14 mouse cellular contexts compared by ENCODE assay signal in the genomic region with DNA sequence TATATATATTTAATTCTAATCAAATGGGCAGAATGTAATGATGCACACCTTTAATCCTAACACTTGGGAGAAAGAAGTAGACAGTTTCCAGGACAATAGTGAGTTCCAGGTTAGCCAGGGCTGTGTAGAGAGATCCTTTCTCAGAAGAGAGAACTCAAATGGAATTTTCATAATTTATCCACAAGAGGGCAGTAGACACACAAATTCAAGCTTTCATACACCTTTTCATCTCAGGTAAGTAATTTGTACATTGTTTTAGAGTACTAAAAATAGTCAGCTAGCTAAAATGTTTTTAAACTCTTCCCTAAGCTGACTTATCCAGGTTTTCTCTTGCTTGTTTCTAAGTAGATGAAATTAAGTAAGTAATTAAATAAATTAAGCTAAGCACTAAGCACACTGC. TPM values are rescaled to one million over a fixed set of nuclear protein-coding genes. Genes with fewer than 3 reads are reported as not detected.
A peak's percentile ranks its signal among the peaks of the same experiment; 100 is the strongest.
DNase-seq lines count a peak whose midpoint lies in the region; ATAC-seq lines count a peak whose summit lies in the region.
"Had no signal": no experiment of that assay in that cellular context is flagged by ENCODE, and none has a peak within 500 bp of the region (broad histone marks: within the 10 kb centered on the region; RNA-seq: fewer than 3 reads in every experiment).

No protein-coding gene starts in this region.

- peak; percentile 36 for DNase-seq in kidney, adult 9 months
- DNase-seq in kidney, postnatal 25 days, result no peak
- peak; percentile 63 for DNase-seq in 3T3-L1 (ENCODE audit: low read depth, low spot score)
- no peak for DNase-seq in spleen, adult 18-20 months
- no peak for DNase-seq in testis, postnatal 14 days (ENCODE audit: low spot score)
- DNase-seq: cerebellum, adult 9-11 months; heart, postnatal 10 days; kidney, postnatal 4 days; thymus, postnatal 25 days had no signal

- peak; percentile 75 for ATAC-seq in CD4-positive, CD25-positive, alpha-beta regulatory T cell, adult 4 months
- peak; percentile 64 for ATAC-seq in erythroblast, adult 5-6 weeks (replicated peaks; ENCODE audit: low FRiP score, poor library complexity, severe bottlenecking)

RNA-seq across cellular contexts. Expression of a gene that starts 6.5 kb away (rescaled TPM):
- 100 to 1,000 TPM; 135 to 193 TPM for polyA plus RNA-seq in CD4-positive, CD25-positive, alpha-beta regulatory T cell, adult 4 months (2017; shearing (Covaris generic))
- total RNA-seq in erythroblast, adult 5-6 weeks (2015; ENCODE audit: low replicate concordance), result 13.8 and 41.4 TPM in 2 replicates
- 28.5 and 58.0 TPM in 2 replicates for total RNA-seq in erythroblast, adult 5-6 weeks (2017; ENCODE audit: low replicate concordance)

RNA-seq across cellular contexts. Expression of a gene that starts 19.0 kb away (rescaled TPM):
- not detected for polyA plus RNA-seq in CD4-positive, CD25-positive, alpha-beta regulatory T cell, adult 4 months (2017; shearing (Covaris generic))
- total RNA-seq in erythroblast, adult 5-6 weeks (2015; ENCODE audit: low replicate concordance), result not detected in 2 replicates
- total RNA-seq in erythroblast, adult 5-6 weeks (2017; ENCODE audit: low replicate concordance), result not detected in 2 replicates
- total RNA-seq: heart, postnatal 10 days; monocyte, adult 5-6 weeks had no signal
- polyA plus RNA-seq: frontal cortex, adult 2 months; limb, embryonic 12.5 days had no signal

RNA-seq across cellular contexts. Expression of a gene that starts 29.6 kb away (rescaled TPM):
- polyA plus RNA-seq in CD4-positive, CD25-positive, alpha-beta regulatory T cell, adult 4 months (2017; shearing (Covaris generic)), result 10 to 100 TPM; 36.3 to 37.1 TPM
- total RNA-seq in erythroblast, adult 5-6 weeks (2015; ENCODE audit: low replicate concordance), result 28.0 and 34.2 TPM in 2 replicates
- 35.2 and 43.2 TPM in 2 replicates for total RNA-seq in erythroblast, adult 5-6 weeks (2017; ENCODE audit: low replicate concordance)

Comparison
In these comparisons a context has a peak if more than half of its experiments do, and no peak if none do; other contexts are left out.
1. DNase-seq: peak in kidney, adult 9 months (single experiment) and 3T3-L1 (single experiment); none in kidney, postnatal 25 days (0 of 2), spleen, adult 18-20 months (0 of 2) and testis, postnatal 14 days (single experiment).